Mouse (Mus musculus): ENCODE measurements around the gene Fam189a1.

GRCm38 (mm10) chr7:65066211-65066610 is 90.2 kb downstream of the Fam189a1 start:
- TF ChIP-seq USF1 (IDR thresholded peaks at IDR 0.05; ENCODE audit: low read depth, low read length) (no peak), CTCF (conservative IDR thresholded peaks at IDR 0.05 in 1 of 2, IDR thresholded peaks at IDR 0.05 in 1 of 2; ENCODE audit: low read depth in 2 of 2, low read length in 2 of 2) (no peak), ZMIZ1 (IDR thresholded peaks at IDR 0.05; ENCODE audit: low read depth, low read length) (no peak), MEF2A (IDR thresholded peaks at IDR 0.05; ENCODE audit: borderline replicate concordance, low read depth, low read length) (no peak)
